Mouse (Mus musculus): ENCODE measurements around the gene Gm45062.

- no peak for TF ChIP-seq CTCF (IDR thresholded peaks at IDR 0.05; ENCODE audit: borderline replicate concordance, control insufficient read depth, extremely low read depth, insufficient read depth, low read length, poor library complexity)
- TF ChIP-seq POLR2A (IDR thresholded peaks at IDR 0.05; ENCODE audit: control insufficient read depth, extremely low read depth, insufficient read depth, low read length, poor library complexity), result no peak
These were observed 239.7 kb downstream of the Gm45062 start for GRCm38 (mm10) chr6:8498961-8499360.

Measured in thymus, adult 2 months (tissue).